Mouse (Mus musculus) neural tube, embryonic 11.5 days (tissue): ENCODE results near the gene Tent4b. TPM values are rescaled to one million over a fixed set of nuclear protein-coding genes. Genes with fewer than 3 reads are reported as not detected.
"Not testable (repeated sequence)": the region's sequence is repeated elsewhere in the genome, so short reads cannot be mapped to it uniquely, and the experiment has no call there.

Experiments
- ATAC-seq: fragments of 200-750 bp; cut with Nextera tagmentation; 2 replicates; pipeline ENCODE4 v1.8.0; 2017; ENCODE audit warnings: moderate number of reproducible peaks, mild to moderate bottlenecking, moderate TSS enrichment, moderate library complexity; ENCODE audit not compliant: insufficient read depth, low FRiP score, low TSS enrichment
- DNase-seq: peaks from one replicate; pipeline ENCODE4 v3.0.0-alpha.2; 2015; ENCODE audit warnings: low spot score
- H3K27ac ChIP-seq: fragments of 300-500 bp; sonication (generic); 2 replicates; pipeline ENCODE4 v1.5.1; 2014; ENCODE audit warnings: low read depth, mild to moderate bottlenecking, low read length
- H3K27me3 ChIP-seq: fragments of 300-500 bp; sonication (generic); 2 replicates; pipeline ENCODE4 v1.6.1; 2014; ENCODE audit warnings: mild to moderate bottlenecking, low read length, mixed read lengths; ENCODE audit not compliant: control insufficient read depth, insufficient read depth
- H3K36me3 ChIP-seq: fragments of 300-500 bp; sonication (generic); 2 replicates; pipeline ENCODE4 v1.6.1; 2014; ENCODE audit warnings: mild to moderate bottlenecking, low read length, moderate library complexity, mixed read lengths; ENCODE audit not compliant: control insufficient read depth, insufficient read depth
- H3K4me1 ChIP-seq: fragments of 300-500 bp; sonication (generic); 2 replicates; pipeline ENCODE4 v1.6.1; 2014; ENCODE audit warnings: low read length, mixed read lengths; ENCODE audit not compliant: control insufficient read depth, insufficient read depth
- H3K4me2 ChIP-seq: fragments of 300-500 bp; sonication (generic); 2 replicates; pipeline ENCODE4 v1.6.1; 2014; ENCODE audit warnings: low read depth, mild to moderate bottlenecking, moderate library complexity
- H3K4me3 ChIP-seq: fragments of 300-500 bp; sonication (generic); 2 replicates; pipeline ENCODE4 v1.5.1; 2014; ENCODE audit warnings: low read depth, low read length
- H3K9ac ChIP-seq: fragments of 300-500 bp; sonication (generic); 2 replicates; pipeline ENCODE4 v1.6.1; 2014; ENCODE audit warnings: mild to moderate bottlenecking, low read length
- H3K9me3 ChIP-seq: fragments of 300-500 bp; sonication (generic); 2 replicates; pipeline ENCODE4 v1.6.1; 2016; ENCODE audit warnings: low read length; ENCODE audit not compliant: control insufficient read depth
- WGBS: fragments of 180-500 bp; shearing (Covaris S2); extraction: QIAGEN DNeasy Blood & Tissue Kit; methylation state at CpG from one replicate; pipeline ENCODE4 v1.1.7; 2014; 5-methylcytosine and 5-hydroxymethylcytosine counted together
- polyA plus RNA-seq: library from polyadenylated mRNA; unstranded; fragments of >200 nt; fragmentation: Nextera tagmentation; extraction: Ambion mirVana; gene quantifications from 2 replicates; pipeline ENCODE4 v1.2.1, GENCODE M21; 2014

Tent4b gene
- polyA plus RNA-seq, 1 experiment from 2014 or later, result 11.2 TPM

GRCm38 (mm10) chr8:88197328-88197727 lies 1.7 kb upstream of the Tent4b start:
- 60% methylated on average over 3 of the region's 3 CpGs for WGBS
- Histone ChIP-seq H3K27me3 (no peaks in the 10 kb centered on the region), H3K4me1 (peaks cover 14% of the 10 kb centered on the region), H3K9ac (no peak overlapping the region), H3K27ac (no peak overlapping the region), H3K9me3 (no peaks in the 10 kb centered on the region), H3K4me2 (no peak overlapping the region), H3K36me3 (no peaks in the 10 kb centered on the region), H3K4me3 (no peak overlapping the region)
- no peak for ATAC-seq
- DNase-seq, result no peak

- Histone ChIP-seq H3K9ac (peak overlapping the region; percentile 82), H3K27me3 (no peaks in the 10 kb centered on the region), H3K36me3 (no peaks in the 10 kb centered on the region), H3K9me3 (no peaks in the 10 kb centered on the region), H3K4me2 (peak overlapping the region; percentile 88), H3K4me3 (peak overlapping the region; percentile 94), H3K27ac (peak overlapping the region; percentile 97), H3K4me1 (peaks cover 14% of the 10 kb centered on the region)
- WGBS, result 1% methylated on average over 10 of the region's 10 CpGs
- ATAC-seq, result no peak
- DNase-seq, result no peak
Observed at GRCm38 (mm10) chr8:88198551-88198944, 465 bp upstream of the Tent4b start.

GRCm38 (mm10) chr8:88199700-88200601 lies 938 bp downstream of the Tent4b start:
- DNase-seq (peak; percentile 50), ATAC-seq (peak; percentile 65)
- Histone ChIP-seq H3K4me2 (peak overlapping the region; percentile 88), H3K9me3 (no peaks in the 10 kb centered on the region), H3K9ac (peak overlapping the region; percentile 82), H3K4me1 (peaks cover 14% of the 10 kb centered on the region), H3K36me3 (no peaks in the 10 kb centered on the region), H3K27me3 (no peaks in the 10 kb centered on the region), H3K27ac (peak overlapping the region; percentile 97), H3K4me3 (peak overlapping the region; percentile 94)
- WGBS, result under 1% methylated on average over 70 of the region's 117 CpGs

GRCm38 (mm10) chr8:88200724-88201495 lies 1.9 kb downstream of the Tent4b start:
- no peaks in the 10 kb centered on the region for H3K9me3 ChIP-seq
- H3K4me2 ChIP-seq, result peak overlapping the region; percentile 88
- ATAC-seq, result no peak
- H3K4me3 ChIP-seq, result peak overlapping the region; percentile 94
- no peaks in the 10 kb centered on the region for H3K27me3 ChIP-seq
- no peak overlapping the region for H3K27ac ChIP-seq
- peaks cover 14% of the 10 kb centered on the region for H3K4me1 ChIP-seq
- H3K9ac ChIP-seq, result peak overlapping the region; percentile 82; the same call in 1 of the 2 replicates
- H3K36me3 ChIP-seq, result no peaks in the 10 kb centered on the region
- WGBS, result 36% methylated on average over 10 of the region's 10 CpGs
- DNase-seq, result no peak

- no peak for DNase-seq
- Histone ChIP-seq H3K36me3 (no peaks in the 10 kb centered on the region), H3K4me2 (no peak overlapping the region), H3K4me3 (no peak overlapping the region), H3K27me3 (no peaks in the 10 kb centered on the region), H3K4me1 (peaks cover 14% of the 10 kb centered on the region), H3K9ac (no peak overlapping the region), H3K9me3 (no peaks in the 10 kb centered on the region), H3K27ac (no peak overlapping the region)
- no peak for ATAC-seq
- WGBS, result 66% methylated on average over 3 of the region's 3 CpGs
Observed at GRCm38 (mm10) chr8:88201641-88202040, 2.6 kb downstream of the Tent4b start.

- Histone ChIP-seq H3K27me3 (no peaks in the 10 kb centered on the region), H3K36me3 (no peaks in the 10 kb centered on the region), H3K9ac (no peak overlapping the region), H3K4me1 (peaks cover 6% of the 10 kb centered on the region), H3K9me3 (no peaks in the 10 kb centered on the region), H3K4me3 (no peak overlapping the region), H3K27ac (no peak overlapping the region), H3K4me2 (no peak overlapping the region)
- 74% methylated on average over 9 of the region's 9 CpGs for whole genome bisulfite sequencing
- ATAC-seq (no peak), DNase-seq (no peak)
Observed at GRCm38 (mm10) chr8:88206016-88206415, 7.0 kb downstream of the Tent4b start.

- Histone ChIP-seq H3K27me3 (no peaks in the 10 kb centered on the region), H3K36me3 (no peaks in the 10 kb centered on the region), H3K4me1 (no peaks in the 10 kb centered on the region), H3K4me2 (no peak overlapping the region), H3K4me3 (no peak overlapping the region), H3K9ac (no peak overlapping the region), H3K27ac (no peak overlapping the region), H3K9me3 (no peaks in the 10 kb centered on the region)
- no peak for DNase-seq
- no peak for ATAC-seq
- WGBS, result 94% methylated on average over 7 of the region's 7 CpGs
Observed at GRCm38 (mm10) chr8:88207121-88207821, 8.3 kb downstream of the Tent4b start.

- H3K27me3 ChIP-seq, DNase-seq, ATAC-seq, H3K36me3 ChIP-seq, H3K9me3 ChIP-seq, H3K27ac ChIP-seq, H3K4me3 ChIP-seq, H3K4me1 ChIP-seq, H3K4me2 ChIP-seq, H3K9ac ChIP-seq: not testable (repeated sequence)
- 91% methylated on average over 5 of the region's 6 CpGs for WGBS
Observed at GRCm38 (mm10) chr8:88209930-88210827, 11.2 kb downstream of the Tent4b start.
